Mouse (Mus musculus) stomach, embryonic 16.5 days (tissue): ENCODE data around the gene Farp1. TPM values are rescaled to one million over a fixed set of nuclear protein-coding genes. Genes with fewer than 3 reads are reported as not detected.
"Not testable (repeated sequence)": the region's sequence is repeated elsewhere in the genome, so short reads cannot be mapped to it uniquely, and the experiment has no call there.

Experiments
- ATAC-seq: fragments of 200-750 bp; cut with Nextera tagmentation; 2 replicates; pipeline ENCODE4 v1.8.0; 2017; ENCODE audit warnings: moderate number of reproducible peaks, moderate TSS enrichment; ENCODE audit not compliant: insufficient read depth, low FRiP score
- H3K27ac ChIP-seq: fragments of 300-500 bp; sonication (generic); 2 replicates; pipeline ENCODE4 v1.5.1; 2014; ENCODE audit warnings: low read length
- H3K27me3 ChIP-seq: fragments of 300-500 bp; sonication (generic); 2 replicates; pipeline ENCODE4 v1.6.1; 2014; ENCODE audit warnings: low read length, control low read depth, mixed read lengths; ENCODE audit not compliant: control insufficient read depth, insufficient read depth
- H3K36me3 ChIP-seq: fragments of 300-500 bp; sonication (generic); 2 replicates; pipeline ENCODE4 v1.6.1; 2014; ENCODE audit warnings: low read length; ENCODE audit not compliant: control insufficient read depth, insufficient read depth
- H3K4me1 ChIP-seq: fragments of 300-500 bp; sonication (generic); 2 replicates; pipeline ENCODE4 v1.6.1; 2014; ENCODE audit warnings: low read length, control low read depth, mixed read lengths; ENCODE audit not compliant: control insufficient read depth, insufficient read depth
- H3K4me2 ChIP-seq: fragments of 300-500 bp; sonication (generic); 2 replicates; pipeline ENCODE4 v1.6.1; 2014; ENCODE audit warnings: low read depth, low read length, mixed read lengths
- H3K4me3 ChIP-seq: fragments of 300-500 bp; sonication (generic); replicated peaks from 2 replicates; pipeline ENCODE4 v1.5.1; 2014; ENCODE audit warnings: mild to moderate bottlenecking, low read length
- H3K9ac ChIP-seq: fragments of 300-500 bp; sonication (generic); 2 replicates; pipeline ENCODE4 v1.6.1; 2014; ENCODE audit warnings: low read length
- H3K9me3 ChIP-seq: fragments of 300-500 bp; sonication (generic); replicated peaks from 2 replicates; pipeline ENCODE4 v1.6.1; 2016; ENCODE audit warnings: low read length, control low read depth; ENCODE audit not compliant: control insufficient read depth
- WGBS: fragments of 180-500 bp; shearing (Covaris S2); extraction: QIAGEN DNeasy Blood & Tissue Kit; methylation state at CpG from one replicate; pipeline ENCODE4 v1.1.7; 2014; 5-methylcytosine and 5-hydroxymethylcytosine counted together
- polyA plus RNA-seq: library from polyadenylated mRNA; unstranded; fragments of >200 nt; fragmentation: Nextera tagmentation; extraction: Ambion mirVana; gene quantifications from 2 replicates; pipeline ENCODE4 v1.2.1, GENCODE M21; 2015

The Farp1 gene
- polyA plus RNA-seq, 1 experiment from 2014 or later = 15.2 TPM

DNA sequence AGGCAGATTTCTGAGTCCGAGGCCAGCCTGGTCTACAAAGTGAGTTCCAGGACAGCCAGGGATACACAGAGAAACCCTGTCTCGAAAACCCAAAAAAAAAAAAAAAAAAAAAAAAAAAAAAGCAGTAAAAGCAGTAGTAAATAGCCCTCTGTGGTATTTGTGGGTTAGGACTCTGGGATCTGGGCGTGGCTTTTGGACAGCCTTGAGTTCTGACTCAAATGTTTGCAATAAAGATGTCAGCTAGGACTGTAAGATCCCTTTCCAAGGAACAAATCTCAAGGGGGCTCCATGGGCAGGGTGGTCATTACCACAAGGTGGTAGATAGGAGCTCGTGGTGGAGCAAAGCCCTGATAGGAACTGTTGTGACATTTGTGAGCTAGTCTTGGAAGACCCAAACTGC lies 16.0 kb downstream of the Farp1 start:
- 82% methylated on average over 3 of the region's 4 CpGs for whole genome bisulfite sequencing
- peaks cover 23% of the 10 kb centered on the region for H3K4me1 ChIP-seq
- H3K4me2 ChIP-seq, H3K9me3 ChIP-seq, H3K9ac ChIP-seq, H3K27me3 ChIP-seq, H3K36me3 ChIP-seq, H3K4me3 ChIP-seq, ATAC-seq, H3K27ac ChIP-seq: not testable (repeated sequence)

DNA sequence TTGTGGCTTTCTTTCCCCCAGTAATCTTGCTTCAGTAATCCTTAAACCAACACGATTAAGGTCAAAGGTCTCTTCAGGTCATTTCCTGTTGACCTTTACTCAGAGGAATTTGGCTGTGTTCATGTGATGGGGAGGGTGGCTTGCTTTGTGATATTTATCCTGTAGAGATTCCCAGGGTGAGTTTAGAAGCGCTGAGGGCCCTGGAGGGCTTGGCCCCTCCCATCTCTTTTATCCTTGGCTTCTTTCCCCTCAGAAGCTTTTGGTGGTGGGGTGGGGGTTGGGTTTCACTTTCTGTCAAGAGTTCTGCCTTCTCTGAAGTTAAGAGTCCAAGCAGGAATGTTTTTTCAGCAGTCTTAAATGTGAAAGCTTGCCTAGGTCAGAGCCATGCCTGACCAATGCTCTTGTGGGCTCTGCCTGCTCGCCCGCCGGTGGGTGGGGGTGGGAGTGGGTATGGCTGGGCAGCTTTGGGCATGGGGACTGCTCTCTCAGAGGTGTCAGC lies 18.1 kb downstream of the Farp1 start:
- Histone ChIP-seq H3K27ac (peak overlapping the region; percentile 70; the same call in 1 of the 2 replicates), H3K9ac (no peak overlapping the region), H3K27me3 (no peaks in the 10 kb centered on the region), H3K4me2 (peak overlapping the region; percentile 3; the same call in 1 of the 2 replicates), H3K9me3 (no peaks in the 10 kb centered on the region), H3K4me3 (no peak overlapping the region), H3K4me1 (peaks cover 23% of the 10 kb centered on the region), H3K36me3 (no peaks in the 10 kb centered on the region)
- peak; percentile 66; the same call in 1 of the 2 replicates for ATAC-seq
- WGBS = 3% methylated on average over 5 of the region's 5 CpGs

DNA sequence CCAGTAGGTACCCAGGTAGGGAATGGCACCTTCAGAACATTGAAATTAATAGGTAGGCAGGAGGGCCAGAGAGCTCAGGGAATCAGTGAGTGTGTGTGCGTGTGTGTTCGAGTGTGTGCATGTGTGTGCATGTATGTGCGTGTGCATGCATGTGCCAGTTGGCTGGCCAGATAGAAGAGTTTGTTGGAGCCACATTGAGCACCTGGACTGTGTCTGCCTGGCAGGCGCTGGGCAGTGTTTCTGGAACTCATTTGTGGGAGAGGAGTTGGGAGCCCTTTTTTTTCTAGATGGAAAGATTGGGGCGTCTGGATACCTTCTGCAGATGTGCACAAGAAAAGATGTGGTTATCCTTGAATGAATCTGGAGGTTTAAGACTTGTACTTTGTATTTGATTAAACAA lies 19.1 kb downstream of the Farp1 start:
- Histone ChIP-seq H3K9me3 (no peaks in the 10 kb centered on the region), H3K4me2 (no peak overlapping the region), H3K4me3 (no peak overlapping the region), H3K27me3 (no peaks in the 10 kb centered on the region), H3K36me3 (no peaks in the 10 kb centered on the region), H3K27ac (no peak overlapping the region), H3K9ac (no peak overlapping the region), H3K4me1 (peaks cover 30% of the 10 kb centered on the region)
- WGBS = 81% methylated on average over 5 of the region's 5 CpGs
- ATAC-seq = no peak

DNA sequence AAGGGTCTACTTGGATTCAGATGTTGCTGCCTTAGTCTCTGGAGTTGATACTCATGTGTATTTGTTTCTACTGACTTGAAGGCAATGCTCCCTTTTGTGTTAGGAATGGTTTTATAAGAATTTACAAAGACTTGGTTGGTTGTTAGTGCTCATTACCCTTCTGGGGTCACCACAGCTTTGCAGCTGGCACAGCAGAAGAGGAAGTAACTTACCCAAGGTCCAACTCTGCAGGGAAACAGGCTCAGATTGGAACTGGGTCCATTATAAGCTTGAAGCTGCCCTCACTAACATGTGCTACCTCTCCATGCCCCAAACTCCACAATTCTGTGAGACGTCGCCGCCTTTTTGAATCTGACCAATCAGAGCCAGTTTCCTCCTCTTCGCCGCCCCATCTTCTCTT lies 22.8 kb downstream of the Farp1 start:
- H3K9ac ChIP-seq = no peak overlapping the region
- H3K9me3 ChIP-seq = no peaks in the 10 kb centered on the region
- no peaks in the 10 kb centered on the region for H3K36me3 ChIP-seq
- no peak for ATAC-seq
- H3K4me3 ChIP-seq = no peak overlapping the region
- peaks cover 48% of the 10 kb centered on the region for H3K4me1 ChIP-seq
- H3K4me2 ChIP-seq = no peak overlapping the region
- H3K27ac ChIP-seq = no peak overlapping the region
- WGBS = 97% methylated on average over 5 of the region's 5 CpGs
- H3K27me3 ChIP-seq = no peaks in the 10 kb centered on the region

DNA sequence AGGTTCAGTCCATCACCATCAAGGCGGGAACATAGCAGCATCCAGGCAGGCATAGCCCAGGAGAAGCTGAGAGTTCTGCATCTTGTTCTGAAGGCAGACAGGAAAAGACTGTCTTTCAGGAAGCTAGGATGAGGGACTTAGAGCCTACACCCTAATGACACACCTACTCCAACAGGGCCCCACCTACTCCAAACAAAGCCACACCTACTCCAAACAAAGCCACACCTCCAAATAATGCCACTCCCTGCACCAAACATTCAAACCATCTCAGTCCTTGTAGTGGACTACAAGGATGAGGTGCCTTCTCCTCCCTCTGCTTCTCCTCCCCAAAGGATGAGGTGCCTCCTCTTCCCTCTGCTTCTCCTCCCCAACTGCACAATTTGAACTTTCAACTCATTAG lies 23.5 kb downstream of the Farp1 start:
- peaks cover 45% of the 10 kb centered on the region for H3K4me1 ChIP-seq
- no peak overlapping the region for H3K27ac ChIP-seq

DNA sequence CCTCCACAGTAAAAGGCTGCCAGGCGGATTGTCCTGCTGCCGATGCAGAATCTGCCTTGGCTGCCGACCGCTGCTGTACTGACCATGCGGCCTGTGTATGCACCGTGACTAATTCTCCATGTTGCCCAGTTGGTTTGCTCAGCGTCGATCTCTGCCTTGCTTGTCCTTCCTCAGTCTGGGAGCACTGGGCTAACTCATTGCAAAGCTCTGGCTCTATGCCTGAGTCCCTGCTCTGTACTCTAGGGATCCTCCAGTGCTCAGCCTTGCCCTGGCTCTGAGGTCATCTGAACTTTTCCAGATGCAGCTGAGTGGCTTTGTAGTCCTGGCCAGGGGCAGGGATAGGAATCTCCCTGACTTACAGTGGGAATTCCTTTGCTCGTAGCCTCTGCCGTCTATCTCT lies 24.3 kb downstream of the Farp1 start:
- no peak overlapping the region for H3K4me2 ChIP-seq
- H3K4me3 ChIP-seq = no peak overlapping the region
- H3K27me3 ChIP-seq = no peaks in the 10 kb centered on the region
- no peaks in the 10 kb centered on the region for H3K9me3 ChIP-seq
- peaks cover 39% of the 10 kb centered on the region for H3K4me1 ChIP-seq
- ATAC-seq = no peak
- H3K36me3 ChIP-seq = no peaks in the 10 kb centered on the region
- H3K27ac ChIP-seq = no peak overlapping the region
- no peak overlapping the region for H3K9ac ChIP-seq
- WGBS = 65% methylated on average over 10 of the region's 10 CpGs

More for the DNA sequence above, 23.5 kb downstream of the Farp1 start:
- Histone ChIP-seq H3K4me3 (no peak overlapping the region), H3K27me3 (no peaks in the 10 kb centered on the region), H3K36me3 (no peaks in the 10 kb centered on the region), H3K4me2 (no peak overlapping the region), H3K9ac (no peak overlapping the region), H3K9me3 (no peaks in the 10 kb centered on the region)
- WGBS = 97% methylated on average over 1 of the region's 1 CpGs
- no peak for ATAC-seq

DNA sequence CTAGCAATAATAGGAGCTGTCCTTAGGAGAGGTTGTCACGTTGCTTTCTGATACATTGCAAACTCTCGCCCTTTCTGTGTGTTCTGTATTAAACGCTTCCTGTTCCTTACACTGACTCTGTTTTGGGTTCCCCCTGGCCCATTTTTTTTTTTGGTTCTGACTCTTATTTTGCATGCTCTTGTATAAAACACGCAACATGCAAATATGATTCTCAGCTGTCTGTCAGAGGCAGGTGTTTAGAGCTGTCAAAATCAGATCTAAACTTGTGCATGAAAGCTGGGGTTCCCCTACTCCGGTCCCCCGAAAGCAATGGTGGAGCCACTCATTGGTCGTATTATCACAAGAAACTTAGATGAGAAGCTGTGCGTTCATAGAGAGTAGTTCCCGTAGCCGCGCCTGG lies 25.5 kb downstream of the Farp1 start:
- no peaks in the 10 kb centered on the region for H3K36me3 ChIP-seq
- H3K4me2 ChIP-seq = no peak overlapping the region
- 76% methylated on average over 11 of the region's 11 CpGs for WGBS
- no peaks in the 10 kb centered on the region for H3K27me3 ChIP-seq
- H3K9ac ChIP-seq = no peak overlapping the region
- H3K4me3 ChIP-seq = no peak overlapping the region
- H3K27ac ChIP-seq = no peak overlapping the region
- no peak for ATAC-seq
- peaks cover 36% of the 10 kb centered on the region for H3K4me1 ChIP-seq
- no peaks in the 10 kb centered on the region for H3K9me3 ChIP-seq

DNA sequence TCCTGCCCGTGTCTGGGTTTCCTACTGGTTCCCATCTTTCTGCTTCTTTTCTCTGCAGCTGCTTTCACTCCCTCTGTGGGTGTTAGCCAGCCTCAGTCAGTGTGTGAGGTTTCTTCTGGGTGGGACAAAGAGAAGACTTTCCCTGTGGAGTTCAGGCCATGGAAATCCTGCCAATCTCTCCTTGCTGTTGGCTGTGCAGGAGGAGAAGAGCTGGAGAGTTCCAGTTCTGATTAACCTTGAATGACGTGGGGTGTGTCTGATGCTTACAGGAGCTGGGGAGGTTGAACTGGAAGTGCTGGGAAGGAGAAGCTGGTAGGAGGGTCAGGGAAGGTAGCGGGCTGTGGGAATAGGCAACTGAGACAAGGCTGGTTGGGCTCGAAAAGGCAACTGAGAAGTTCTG lies 26.7 kb downstream of the Farp1 start:
- H3K9me3 ChIP-seq = no peaks in the 10 kb centered on the region
- H3K4me2 ChIP-seq = peak overlapping the region; percentile 1; the same call in 1 of the 2 replicates
- H3K27me3 ChIP-seq = no peaks in the 10 kb centered on the region
- peak; percentile 22; the same call in 1 of the 2 replicates for ATAC-seq
- no peak overlapping the region for H3K4me3 ChIP-seq
- no peak overlapping the region for H3K9ac ChIP-seq
- 57% methylated on average over 4 of the region's 4 CpGs for WGBS
- peaks cover 34% of the 10 kb centered on the region for H3K4me1 ChIP-seq
- H3K27ac ChIP-seq = peak overlapping the region; percentile 60
- H3K36me3 ChIP-seq = no peaks in the 10 kb centered on the region

DNA sequence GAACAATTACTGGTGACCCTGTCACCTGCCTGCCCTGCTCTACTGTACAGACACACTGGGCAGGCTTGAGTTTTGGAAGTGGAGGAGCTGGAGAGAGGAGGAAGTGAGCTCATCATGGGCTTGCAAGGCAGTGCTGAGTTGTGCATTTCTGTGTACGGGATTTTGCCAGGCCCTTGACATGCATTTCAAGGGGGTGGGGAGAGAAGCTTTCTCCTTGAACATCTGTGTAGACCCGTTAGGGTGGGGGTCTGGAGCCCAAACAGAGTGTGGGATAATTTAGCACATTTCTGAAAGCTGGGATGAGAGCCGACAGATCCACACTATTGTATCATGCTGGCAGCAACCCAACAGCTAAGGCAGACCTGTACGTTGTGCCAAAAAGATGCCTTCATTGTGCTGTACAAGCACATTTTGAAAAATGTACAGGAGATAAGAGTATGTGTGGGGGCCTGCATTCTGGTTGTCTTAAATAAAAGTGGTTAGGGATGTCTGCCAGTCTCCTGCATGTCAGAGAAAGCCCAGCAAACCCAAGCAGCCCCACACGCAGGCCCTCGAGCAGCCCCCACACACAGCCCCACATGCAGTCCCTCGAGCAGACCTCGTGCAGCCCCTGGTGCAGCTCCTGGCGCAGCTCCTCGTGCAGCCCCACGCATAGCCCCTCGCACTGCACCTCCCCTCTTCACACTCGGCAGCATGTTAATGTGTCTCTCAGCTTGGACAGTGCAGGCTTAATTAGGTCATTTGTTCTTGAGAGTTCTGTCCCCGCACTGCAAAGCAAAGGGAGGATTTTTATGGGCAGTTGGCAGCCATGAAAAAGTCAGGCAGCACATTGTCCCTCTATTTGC lies 27.5 kb downstream of the Farp1 start:
- WGBS = 30% methylated on average over 14 of the region's 14 CpGs
- Histone ChIP-seq H3K27me3 (no peaks in the 10 kb centered on the region), H3K36me3 (no peaks in the 10 kb centered on the region), H3K4me1 (peaks cover 34% of the 10 kb centered on the region), H3K4me3 (no peak overlapping the region), H3K4me2 (peak overlapping the region; percentile 1), H3K27ac (peak overlapping the region; percentile 60), H3K9ac (0 out of 2 replicates have a peak overlapping the region, but pooled peaks have one; percentile 31), H3K9me3 (no peaks in the 10 kb centered on the region)
- peak; percentile 84 for ATAC-seq
